27 mouse cellular contexts compared by ENCODE assay signal in genomic region chr14:32509443-32509961, GRCm38 (mm10). TPM values are rescaled to one million over a fixed set of nuclear protein-coding genes. Genes with fewer than 3 reads are reported as not detected.
"Had no signal": no experiment of that assay in that cellular context is flagged by ENCODE, and none has a peak within 500 bp of the region (broad histone marks: within the 10 kb centered on the region; RNA-seq: fewer than 3 reads in every experiment).

No protein-coding gene starts in this region.

- DNase-seq: kidney, adult 2 months; kidney, postnatal 25 days; layer of hippocampus, postnatal 36 days; left cerebral cortex, postnatal 4 days; liver, postnatal 0 days; lung, embryonic 14.5 days; lung, postnatal 10 days; right cerebral cortex, postnatal 25 days; spleen, adult 18-20 months; thymus, adult 2 months; thymus, postnatal 14 days; thymus, postnatal 4 days had no signal

- H3K36me3 ChIP-seq: limb, embryonic 12.5 days; limb, embryonic 15.5 days; midbrain, embryonic 12.5 days; midbrain, embryonic 15.5 days; neural tube, embryonic 12.5 days; neural tube, embryonic 15.5 days; stomach, embryonic 15.5 days had no signal

- H3K9me3 ChIP-seq: limb, embryonic 12.5 days; limb, embryonic 15.5 days; midbrain, embryonic 12.5 days; midbrain, embryonic 15.5 days; neural tube, embryonic 12.5 days; neural tube, embryonic 15.5 days; stomach, embryonic 15.5 days had no signal

- H3K9ac ChIP-seq: limb, embryonic 12.5 days; limb, embryonic 15.5 days; liver, embryonic 14.5 days; liver, postnatal 0 days; lung, embryonic 14.5 days; midbrain, embryonic 12.5 days; midbrain, embryonic 15.5 days; neural tube, embryonic 12.5 days; neural tube, embryonic 15.5 days; stomach, embryonic 15.5 days had no signal

- H3K27ac ChIP-seq: kidney, postnatal 0 days; left cerebral cortex, adult 2 months; limb, embryonic 12.5 days; limb, embryonic 15.5 days; liver, embryonic 14.5 days; midbrain, embryonic 12.5 days; midbrain, embryonic 15.5 days; neural tube, embryonic 12.5 days; neural tube, embryonic 15.5 days; stomach, embryonic 15.5 days had no signal

- H3K4me3 ChIP-seq: left cerebral cortex, adult 2 months; limb, embryonic 12.5 days; limb, embryonic 15.5 days; midbrain, embryonic 12.5 days; midbrain, embryonic 15.5 days; neural tube, embryonic 12.5 days; neural tube, embryonic 15.5 days; stomach, embryonic 15.5 days had no signal

- ATAC-seq: intestine, postnatal 0 days; liver, postnatal 0 days; midbrain, embryonic 15.5 days had no signal

- H3K27me3 ChIP-seq: limb, embryonic 12.5 days; limb, embryonic 15.5 days; midbrain, embryonic 15.5 days; neural tube, embryonic 12.5 days; neural tube, embryonic 15.5 days; stomach, embryonic 15.5 days had no signal

- H3K4me2 ChIP-seq: limb, embryonic 12.5 days; limb, embryonic 15.5 days; lung, embryonic 14.5 days; midbrain, embryonic 12.5 days; midbrain, embryonic 15.5 days; neural tube, embryonic 12.5 days; neural tube, embryonic 15.5 days; stomach, embryonic 15.5 days had no signal

RNA-seq across cellular contexts. Expression of gene Chat, which starts 43.7 kb away (rescaled TPM):
- total RNA-seq: layer of hippocampus, adult 8-10 months; layer of hippocampus, postnatal 10 days; layer of hippocampus, postnatal 36 days had no signal
- polyA plus RNA-seq: kidney, adult 2 months; kidney, postnatal 0 days; limb, embryonic 12.5 days; limb, embryonic 15.5 days; liver, embryonic 11.5 days; liver, embryonic 14.5 days; liver, postnatal 0 days; lung, embryonic 14.5 days had no signal

RNA-seq across cellular contexts. Expression of gene Slc18a3, which starts 44.9 kb away (rescaled TPM):
- total RNA-seq: layer of hippocampus, adult 8-10 months; layer of hippocampus, postnatal 36 days had no signal
- polyA plus RNA-seq: kidney, adult 2 months; kidney, embryonic 14.5 days; kidney, postnatal 0 days; limb, embryonic 12.5 days; liver, embryonic 14.5 days; liver, postnatal 0 days had no signal
